Mouse (Mus musculus): ENCODE measurements around the gene Rcvrn. TPM values are rescaled to one million over a fixed set of nuclear protein-coding genes. Genes with fewer than 3 reads are reported as not detected.

Gene Rcvrn
- polyA plus RNA-seq, 1 experiment from 2014 or later, result not detected

DNA sequence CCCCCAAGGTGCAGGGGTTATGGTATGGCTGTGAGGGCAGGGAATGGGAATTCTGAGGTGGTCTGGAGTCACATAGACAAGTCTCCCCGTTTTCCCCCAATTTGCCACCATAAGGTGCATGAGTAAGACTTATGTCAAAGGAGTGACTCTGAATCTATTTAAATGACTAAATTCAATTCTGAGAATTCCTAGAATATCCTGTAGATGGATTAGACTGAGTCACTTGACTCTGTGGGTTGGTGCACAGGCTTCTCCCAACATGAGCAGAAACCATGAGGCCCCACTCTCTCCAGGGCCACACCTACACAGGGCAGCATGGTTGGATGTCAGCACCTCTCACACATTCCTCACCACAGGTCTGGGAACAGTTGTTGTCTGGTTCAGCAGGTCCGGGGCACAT lies 15.2 kb upstream of the Rcvrn start:
- no peak overlapping the region for H3K9ac ChIP-seq (replicated peaks; ENCODE audit: low read depth, low read length)
- no peaks in the 10 kb centered on the region for H3K4me1 ChIP-seq (ENCODE audit: control insufficient read depth, insufficient read depth, low read length)
- ATAC-seq (ENCODE audit: insufficient number of reproducible peaks, insufficient read depth, low FRiP score, low read depth), result no peak
- 86% methylated on average over 2 of the region's 2 CpGs for WGBS
- no peaks in the 10 kb centered on the region for H3K36me3 ChIP-seq (ENCODE audit: control insufficient read depth, insufficient read depth, low read length)
- no peak overlapping the region for H3K4me3 ChIP-seq (ENCODE audit: low read depth, low read length)
- no peaks in the 10 kb centered on the region for H3K9me3 ChIP-seq (ENCODE audit: control insufficient read depth, low read depth, low read length)
- H3K27me3 ChIP-seq (ENCODE audit: control insufficient read depth, insufficient read depth, low read length), result no peaks in the 10 kb centered on the region
- no peak overlapping the region for H3K27ac ChIP-seq (ENCODE audit: low read length)
- H3K4me2 ChIP-seq (replicated peaks; ENCODE audit: low read depth, low read length), result no peak overlapping the region

- WGBS, result 86% methylated on average over 3 of the region's 3 CpGs
- Histone ChIP-seq H3K9me3 (ENCODE audit: control insufficient read depth, low read depth, low read length) (no peaks in the 10 kb centered on the region), H3K4me1 (ENCODE audit: control insufficient read depth, insufficient read depth, low read length) (no peaks in the 10 kb centered on the region), H3K27me3 (ENCODE audit: control insufficient read depth, insufficient read depth, low read length) (no peaks in the 10 kb centered on the region), H3K27ac (ENCODE audit: low read length) (no peak overlapping the region), H3K4me3 (ENCODE audit: low read depth, low read length) (no peak overlapping the region), H3K9ac (replicated peaks; ENCODE audit: low read depth, low read length) (no peak overlapping the region), H3K4me2 (replicated peaks; ENCODE audit: low read depth, low read length) (no peak overlapping the region), H3K36me3 (ENCODE audit: control insufficient read depth, insufficient read depth, low read length) (no peaks in the 10 kb centered on the region)
- ATAC-seq (ENCODE audit: insufficient number of reproducible peaks, insufficient read depth, low FRiP score, low read depth), result no peak
Observed at GRCm38 (mm10) chr11:67681871-67682270, 13.3 kb upstream of the Rcvrn start.

DNA sequence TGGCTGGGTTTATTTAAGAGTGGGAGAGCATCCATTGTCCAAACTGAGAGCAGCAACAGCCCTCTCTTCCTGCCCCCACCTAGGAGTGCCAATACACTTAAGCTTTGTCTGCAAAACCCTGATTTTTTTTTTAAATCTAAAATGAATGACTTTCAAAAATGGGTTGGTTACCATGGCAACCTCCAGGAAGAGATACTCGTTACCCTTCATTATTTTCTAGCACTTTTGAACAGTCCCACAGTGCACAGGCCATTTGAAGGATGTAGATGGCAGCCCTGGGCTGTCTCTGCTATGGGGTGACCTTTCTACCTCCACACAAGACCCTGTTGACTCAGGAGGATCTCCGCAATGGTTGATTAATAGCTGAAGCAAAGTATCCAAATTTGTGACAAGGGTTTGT lies 9.0 kb upstream of the Rcvrn start:
- no peaks in the 10 kb centered on the region for H3K9me3 ChIP-seq (ENCODE audit: control insufficient read depth, low read depth, low read length)
- H3K4me1 ChIP-seq (ENCODE audit: control insufficient read depth, insufficient read depth, low read length), result no peaks in the 10 kb centered on the region
- no peak overlapping the region for H3K9ac ChIP-seq (replicated peaks; ENCODE audit: low read depth, low read length)
- WGBS, result 77% methylated on average over 2 of the region's 2 CpGs
- no peak for ATAC-seq (ENCODE audit: insufficient number of reproducible peaks, insufficient read depth, low FRiP score, low read depth)
- no peaks in the 10 kb centered on the region for H3K27me3 ChIP-seq (ENCODE audit: control insufficient read depth, insufficient read depth, low read length)
- H3K4me2 ChIP-seq (replicated peaks; ENCODE audit: low read depth, low read length), result no peak overlapping the region
- H3K4me3 ChIP-seq (ENCODE audit: low read depth, low read length), result no peak overlapping the region
- no peak overlapping the region for H3K27ac ChIP-seq (ENCODE audit: low read length)
- H3K36me3 ChIP-seq (ENCODE audit: control insufficient read depth, insufficient read depth, low read length), result no peaks in the 10 kb centered on the region

DNA sequence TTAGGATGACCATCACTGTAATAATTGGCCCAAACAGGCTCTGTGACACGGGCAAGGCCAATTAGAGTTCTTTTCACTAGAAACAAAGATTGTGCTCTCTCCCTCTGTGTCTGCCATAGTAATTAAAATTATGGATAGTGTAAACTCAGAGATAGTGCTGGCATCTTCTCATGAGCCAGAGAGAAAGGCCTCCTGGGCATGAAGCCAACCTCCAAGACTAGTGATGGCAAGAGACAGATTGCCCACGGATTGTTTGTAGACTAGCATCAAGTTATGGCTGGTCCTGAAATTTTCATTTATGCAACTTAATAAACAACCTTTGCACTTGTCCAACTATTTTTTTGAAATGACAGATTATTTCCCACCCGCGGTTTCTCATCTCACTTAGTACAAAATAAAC lies 17.9 kb downstream of the Rcvrn start:
- Histone ChIP-seq H3K36me3 (ENCODE audit: control insufficient read depth, insufficient read depth, low read length) (no peaks in the 10 kb centered on the region), H3K27ac (ENCODE audit: low read length) (no peak overlapping the region), H3K27me3 (ENCODE audit: control insufficient read depth, insufficient read depth, low read length) (no peaks in the 10 kb centered on the region), H3K4me1 (ENCODE audit: control insufficient read depth, insufficient read depth, low read length) (no peaks in the 10 kb centered on the region), H3K9ac (replicated peaks; ENCODE audit: low read depth, low read length) (no peak overlapping the region), H3K4me2 (replicated peaks; ENCODE audit: low read depth, low read length) (no peak overlapping the region), H3K9me3 (ENCODE audit: control insufficient read depth, low read depth, low read length) (no peaks in the 10 kb centered on the region), H3K4me3 (ENCODE audit: low read depth, low read length) (no peak overlapping the region)
- ATAC-seq (ENCODE audit: insufficient number of reproducible peaks, insufficient read depth, low FRiP score, low read depth), result no peak
- 68% methylated on average over 4 of the region's 4 CpGs for WGBS

GRCm38 (mm10) chr11:67715382-67715781 lies 20.3 kb downstream of the Rcvrn start:
- 85% methylated on average over 4 of the region's 4 CpGs for WGBS
- Histone ChIP-seq H3K4me2 (replicated peaks; ENCODE audit: low read depth, low read length) (no peak overlapping the region), H3K9ac (replicated peaks; ENCODE audit: low read depth, low read length) (no peak overlapping the region), H3K4me1 (ENCODE audit: control insufficient read depth, insufficient read depth, low read length) (no peaks in the 10 kb centered on the region), H3K27ac (ENCODE audit: low read length) (no peak overlapping the region), H3K4me3 (ENCODE audit: low read depth, low read length) (no peak overlapping the region), H3K36me3 (ENCODE audit: control insufficient read depth, insufficient read depth, low read length) (no peaks in the 10 kb centered on the region), H3K27me3 (ENCODE audit: control insufficient read depth, insufficient read depth, low read length) (no peaks in the 10 kb centered on the region), H3K9me3 (ENCODE audit: control insufficient read depth, low read depth, low read length) (no peaks in the 10 kb centered on the region)
- ATAC-seq (ENCODE audit: insufficient number of reproducible peaks, insufficient read depth, low FRiP score, low read depth), result no peak

DNA sequence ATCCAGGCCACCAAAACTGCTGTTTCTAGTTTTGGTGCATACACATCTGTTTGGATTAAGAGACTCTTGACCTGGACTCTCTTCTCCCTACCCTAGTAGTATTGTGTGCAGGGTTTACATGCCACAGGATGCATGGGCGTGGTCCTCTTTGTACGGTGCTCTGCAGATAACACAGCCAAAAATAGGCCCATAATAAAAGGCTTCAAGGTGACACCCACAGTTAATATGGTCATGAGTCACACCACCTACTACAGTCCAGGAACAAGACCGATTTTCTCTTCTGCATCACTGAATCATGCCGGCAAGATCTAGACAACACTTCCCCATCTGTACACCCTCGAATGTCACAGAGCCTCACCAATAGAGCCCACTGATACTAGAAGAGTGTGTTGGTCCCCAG lies 26.4 kb downstream of the Rcvrn start:
- H3K27me3 ChIP-seq (ENCODE audit: control insufficient read depth, insufficient read depth, low read length), result no peaks in the 10 kb centered on the region
- H3K4me3 ChIP-seq (ENCODE audit: low read depth, low read length), result no peak overlapping the region
- no peaks in the 10 kb centered on the region for H3K9me3 ChIP-seq (ENCODE audit: control insufficient read depth, low read depth, low read length)
- H3K36me3 ChIP-seq (ENCODE audit: control insufficient read depth, insufficient read depth, low read length), result no peaks in the 10 kb centered on the region
- no peak overlapping the region for H3K27ac ChIP-seq (ENCODE audit: low read length)
- H3K9ac ChIP-seq (replicated peaks; ENCODE audit: low read depth, low read length), result no peak overlapping the region
- 86% methylated on average over 5 of the region's 5 CpGs for WGBS
- no peak for ATAC-seq (ENCODE audit: insufficient number of reproducible peaks, insufficient read depth, low FRiP score, low read depth)
- H3K4me2 ChIP-seq (replicated peaks; ENCODE audit: low read depth, low read length), result no peak overlapping the region
- H3K4me1 ChIP-seq (ENCODE audit: control insufficient read depth, insufficient read depth, low read length), result no peaks in the 10 kb centered on the region

DNA sequence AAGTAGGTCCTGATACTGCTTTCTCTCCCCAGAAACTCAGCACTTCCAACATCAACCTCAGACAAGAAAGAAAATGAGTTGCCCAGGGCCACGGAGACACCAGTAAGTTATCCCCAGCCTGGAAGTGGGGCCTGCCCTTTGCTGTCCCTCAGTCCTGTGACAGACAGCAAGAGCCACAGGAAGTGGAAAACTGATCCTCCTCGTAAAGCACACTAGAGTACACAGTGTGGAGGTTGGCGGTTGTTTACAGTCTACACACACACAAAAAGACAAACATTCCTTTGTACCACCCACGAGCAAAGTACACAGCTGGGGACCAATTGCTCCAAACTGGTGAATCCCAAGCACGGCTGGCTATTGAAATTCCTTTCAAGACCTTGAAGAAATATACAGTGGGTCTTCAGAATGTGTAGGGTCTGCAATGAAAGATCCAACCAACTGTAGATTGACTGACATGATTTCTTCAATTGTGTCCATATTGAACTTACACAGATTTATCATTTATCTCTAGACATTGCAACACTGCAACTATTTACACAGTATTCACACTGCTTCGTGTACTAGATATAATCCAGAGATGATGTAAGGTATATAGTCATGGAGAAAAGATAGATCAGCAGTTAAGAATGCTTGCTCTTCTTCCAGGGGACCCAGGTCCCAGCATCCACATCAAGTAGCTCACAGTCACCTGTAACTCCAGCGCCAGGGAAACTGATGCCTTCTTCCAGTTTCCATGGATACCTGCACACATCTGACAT lies 27.5 kb downstream of the Rcvrn start:
- H3K9me3 ChIP-seq (ENCODE audit: control insufficient read depth, low read depth, low read length), result no peaks in the 10 kb centered on the region
- no peak for ATAC-seq (ENCODE audit: insufficient number of reproducible peaks, insufficient read depth, low FRiP score, low read depth)
- 39% methylated on average over 7 of the region's 7 CpGs for WGBS
- no peak overlapping the region for H3K4me2 ChIP-seq (replicated peaks; ENCODE audit: low read depth, low read length)
- no peak overlapping the region for H3K27ac ChIP-seq (ENCODE audit: low read length)
- H3K4me3 ChIP-seq (ENCODE audit: low read depth, low read length), result no peak overlapping the region
- H3K9ac ChIP-seq (replicated peaks; ENCODE audit: low read depth, low read length), result no peak overlapping the region
- no peaks in the 10 kb centered on the region for H3K36me3 ChIP-seq (ENCODE audit: control insufficient read depth, insufficient read depth, low read length)
- H3K27me3 ChIP-seq (ENCODE audit: control insufficient read depth, insufficient read depth, low read length), result no peaks in the 10 kb centered on the region
- no peaks in the 10 kb centered on the region for H3K4me1 ChIP-seq (ENCODE audit: control insufficient read depth, insufficient read depth, low read length)

GRCm38 (mm10) chr11:67723231-67724013 lies 28.3 kb downstream of the Rcvrn start:
- no peak for ATAC-seq (ENCODE audit: insufficient number of reproducible peaks, insufficient read depth, low FRiP score, low read depth)
- H3K9me3 ChIP-seq (ENCODE audit: control insufficient read depth, low read depth, low read length), result no peaks in the 10 kb centered on the region
- no peaks in the 10 kb centered on the region for H3K36me3 ChIP-seq (ENCODE audit: control insufficient read depth, insufficient read depth, low read length)
- H3K27me3 ChIP-seq (ENCODE audit: control insufficient read depth, insufficient read depth, low read length), result no peaks in the 10 kb centered on the region
- H3K4me2 ChIP-seq (replicated peaks; ENCODE audit: low read depth, low read length), result no peak overlapping the region
- no peaks in the 10 kb centered on the region for H3K4me1 ChIP-seq (ENCODE audit: control insufficient read depth, insufficient read depth, low read length)
- H3K4me3 ChIP-seq (ENCODE audit: low read depth, low read length), result no peak overlapping the region
- H3K9ac ChIP-seq (replicated peaks; ENCODE audit: low read depth, low read length), result no peak overlapping the region
- 71% methylated on average over 8 of the region's 8 CpGs for WGBS
- no peak overlapping the region for H3K27ac ChIP-seq (ENCODE audit: low read length)
